Mouse (Mus musculus): Measurements from ENCODE around the gene Ppp1r3d.
A peak's percentile ranks its signal among the peaks of the same experiment; 100 is the strongest.

DNA sequence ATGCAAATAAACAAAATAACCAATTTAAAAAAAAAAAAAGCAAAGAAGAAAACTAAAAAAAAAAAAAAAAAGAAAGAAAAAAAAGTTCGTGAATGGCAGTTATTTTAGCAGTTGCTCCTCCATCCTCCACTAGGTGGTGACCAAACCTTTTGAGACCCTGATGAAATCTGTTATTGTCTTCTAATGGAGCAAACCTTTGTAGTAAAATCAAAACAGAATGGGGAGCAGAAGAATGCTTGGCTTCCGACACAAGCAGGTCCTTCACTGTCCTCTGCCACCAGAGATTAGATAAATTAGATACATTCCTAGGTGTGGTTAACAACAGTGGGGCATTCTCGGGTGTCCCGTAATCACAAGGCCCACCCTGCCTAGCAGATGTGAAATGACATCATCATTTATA, 12.0 kb upstream of the Ppp1r3d start:
- TF ChIP-seq CTCF (IDR thresholded peaks at IDR 0.05; ENCODE audit: low read depth) (peak; percentile 78), EP300 (optimal IDR thresholded peaks at IDR 0.05) (no peak)

Data from stomach, postnatal 0 days (tissue).